Mouse (Mus musculus): ENCODE results near the gene Mfrp. TPM values are rescaled to one million over a fixed set of nuclear protein-coding genes. Genes with fewer than 3 reads are reported as not detected.

Gene Mfrp
- total and polyA plus RNA-seq, 3 experiments = 0.10 TPM; not detected in 2

- DNase-seq (ENCODE audit: low read depth, low spot score) = no peak
- no peak for TF ChIP-seq GATA1 (IDR thresholded peaks at IDR 0.05; ENCODE audit: low read depth, low read length)
- TF ChIP-seq UBTF (IDR thresholded peaks at IDR 0.05; ENCODE audit: borderline replicate concordance, insufficient read depth, low read depth, low read length) = no peak
- TF ChIP-seq MAX (IDR thresholded peaks at IDR 0.05; ENCODE audit: low read length) = no peak
- no peak for TF ChIP-seq EP300 (IDR thresholded peaks at IDR 0.05; ENCODE audit: low read depth in 1 of 2, low read length in 2 of 2)
- no peak for TF ChIP-seq JUND (IDR thresholded peaks at IDR 0.05; ENCODE audit: low read depth, low read length)
- no peak for TF ChIP-seq MXI1 (IDR thresholded peaks at IDR 0.05; ENCODE audit: low read depth, low read length)
- TF ChIP-seq NELFE (IDR thresholded peaks at IDR 0.05; ENCODE audit: low read depth, low read length) = no peak
- no peak for TF ChIP-seq SIN3A (IDR thresholded peaks at IDR 0.05; ENCODE audit: low read length)
- no peak for TF ChIP-seq BHLHE40 (IDR thresholded peaks at IDR 0.05; ENCODE audit: borderline replicate concordance, low read depth, low read length)
- no peak for TF ChIP-seq CHD1 (IDR thresholded peaks at IDR 0.05; ENCODE audit: low read depth, low read length)
- no peak for TF ChIP-seq POLR2A (IDR thresholded peaks at IDR 0.05; ENCODE audit: control insufficient read depth in 1 of 2, insufficient read depth in 1 of 2, low read depth in 1 of 2, low read length in 2 of 2, poor library complexity in 1 of 2)
- no peak for TF ChIP-seq MYC (IDR thresholded peaks at IDR 0.05; ENCODE audit: low read depth, low read length)
- no peak for TF ChIP-seq ZKSCAN1 (IDR thresholded peaks at IDR 0.05; ENCODE audit: low read depth, low read length)
- no peak for TF ChIP-seq USF2 (IDR thresholded peaks at IDR 0.05; ENCODE audit: borderline replicate concordance in 1 of 2, insufficient read depth in 1 of 2, low read depth in 1 of 2, low read length in 2 of 2)
- TF ChIP-seq ZMIZ1 (IDR thresholded peaks at IDR 0.05; ENCODE audit: low read depth, low read length) = no peak
- TF ChIP-seq MEF2A (IDR thresholded peaks at IDR 0.05; ENCODE audit: extremely low read depth, insufficient replicate concordance, low read depth, low read length, poor library complexity, severe bottlenecking) = no peak
- Histone ChIP-seq H3K4me3 (ENCODE audit: control insufficient read depth in 1 of 2, insufficient read depth in 1 of 2, low read depth in 2 of 2, low read length in 2 of 2) (no peak overlapping the region), H3K79me2 (ENCODE audit: control insufficient read depth, insufficient read depth, low read length, poor library complexity) (no peaks in the 10 kb centered on the region; the same call in 1 of the 2 replicates), H3K36me3 (ENCODE audit: control insufficient read depth in 1 of 2, insufficient read depth in 2 of 2, low read length in 2 of 2) (peaks cover 0 to 3% of the 10 kb centered on the region in 2 experiments; a peak in 1 of 4 replicates), H3K27me3 (ENCODE audit: control insufficient read depth in 1 of 2, insufficient read depth in 2 of 2, low read length in 2 of 2) (no peaks in the 10 kb centered on the region), H3K27ac (ENCODE audit: control insufficient read depth, low read depth, low read length) (no peak overlapping the region), H3K4me1 (ENCODE audit: control insufficient read depth in 1 of 2, insufficient read depth in 2 of 2, low read length in 2 of 2) (peaks cover 0 to 21% of the 10 kb centered on the region in 2 experiments; a peak in 3 of 4 replicates), H3K9ac (ENCODE audit: control insufficient read depth, low read depth, low read length, poor library complexity, severe bottlenecking) (no peak overlapping the region), H3K9me3 (replicated peaks; ENCODE audit: insufficient read depth, low read length) (no peaks in the 10 kb centered on the region)
Observed at GRCm38 (mm10) chr9:44080953-44081352, 20.6 kb upstream of the Mfrp start.

- no peaks in the 10 kb centered on the region; the same call in 1 of the 2 replicates for H3K79me2 ChIP-seq (ENCODE audit: control insufficient read depth, insufficient read depth, low read length, poor library complexity)
- H3K4me1 ChIP-seq (ENCODE audit: control insufficient read depth in 1 of 2, insufficient read depth in 2 of 2, low read length in 2 of 2) = peaks cover 0 to 21% of the 10 kb centered on the region in 2 experiments; a peak in 3 of 4 replicates
- DNase-seq (ENCODE audit: low read depth, low spot score) = no peak
- H3K9ac ChIP-seq (ENCODE audit: control insufficient read depth, low read depth, low read length, poor library complexity, severe bottlenecking) = no peak overlapping the region
- H3K4me3 ChIP-seq (ENCODE audit: control insufficient read depth in 1 of 2, insufficient read depth in 1 of 2, low read depth in 2 of 2, low read length in 2 of 2) = no peak overlapping the region
- H3K9me3 ChIP-seq (replicated peaks; ENCODE audit: insufficient read depth, low read length) = no peaks in the 10 kb centered on the region
- no peaks in the 10 kb centered on the region for H3K27me3 ChIP-seq (ENCODE audit: control insufficient read depth in 1 of 2, insufficient read depth in 2 of 2, low read length in 2 of 2)
- peaks cover 0 to 3% of the 10 kb centered on the region in 2 experiments; a peak in 1 of 4 replicates for H3K36me3 ChIP-seq (ENCODE audit: control insufficient read depth in 1 of 2, insufficient read depth in 2 of 2, low read length in 2 of 2)
- H3K27ac ChIP-seq (ENCODE audit: control insufficient read depth, low read depth, low read length) = no peak overlapping the region
- TF ChIP-seq MAFK (IDR thresholded peaks at IDR 0.05; ENCODE audit: borderline replicate concordance, low read depth, low read length) (no peak), ZC3H11A (IDR thresholded peaks at IDR 0.05; ENCODE audit: low read depth, low read length) (no peak), SIN3A (IDR thresholded peaks at IDR 0.05; ENCODE audit: low read length) (no peak), MAZ (IDR thresholded peaks at IDR 0.05; ENCODE audit: low read depth, low read length) (no peak), ZKSCAN1 (IDR thresholded peaks at IDR 0.05; ENCODE audit: low read depth, low read length) (no peak), USF1 (IDR thresholded peaks at IDR 0.05; ENCODE audit: low read depth, low read length) (no peak), MYC (IDR thresholded peaks at IDR 0.05; ENCODE audit: low read depth, low read length) (no peak), HCFC1 (IDR thresholded peaks at IDR 0.05; ENCODE audit: low read depth, low read length) (no peak), ETS1 (IDR thresholded peaks at IDR 0.05; ENCODE audit: low read depth, low read length) (no peak)
Observed at GRCm38 (mm10) chr9:44081581-44081980, 19.9 kb upstream of the Mfrp start.
